Comparison of ENCODE assay signal across 16 mouse cellular contexts in the genomic region with DNA sequence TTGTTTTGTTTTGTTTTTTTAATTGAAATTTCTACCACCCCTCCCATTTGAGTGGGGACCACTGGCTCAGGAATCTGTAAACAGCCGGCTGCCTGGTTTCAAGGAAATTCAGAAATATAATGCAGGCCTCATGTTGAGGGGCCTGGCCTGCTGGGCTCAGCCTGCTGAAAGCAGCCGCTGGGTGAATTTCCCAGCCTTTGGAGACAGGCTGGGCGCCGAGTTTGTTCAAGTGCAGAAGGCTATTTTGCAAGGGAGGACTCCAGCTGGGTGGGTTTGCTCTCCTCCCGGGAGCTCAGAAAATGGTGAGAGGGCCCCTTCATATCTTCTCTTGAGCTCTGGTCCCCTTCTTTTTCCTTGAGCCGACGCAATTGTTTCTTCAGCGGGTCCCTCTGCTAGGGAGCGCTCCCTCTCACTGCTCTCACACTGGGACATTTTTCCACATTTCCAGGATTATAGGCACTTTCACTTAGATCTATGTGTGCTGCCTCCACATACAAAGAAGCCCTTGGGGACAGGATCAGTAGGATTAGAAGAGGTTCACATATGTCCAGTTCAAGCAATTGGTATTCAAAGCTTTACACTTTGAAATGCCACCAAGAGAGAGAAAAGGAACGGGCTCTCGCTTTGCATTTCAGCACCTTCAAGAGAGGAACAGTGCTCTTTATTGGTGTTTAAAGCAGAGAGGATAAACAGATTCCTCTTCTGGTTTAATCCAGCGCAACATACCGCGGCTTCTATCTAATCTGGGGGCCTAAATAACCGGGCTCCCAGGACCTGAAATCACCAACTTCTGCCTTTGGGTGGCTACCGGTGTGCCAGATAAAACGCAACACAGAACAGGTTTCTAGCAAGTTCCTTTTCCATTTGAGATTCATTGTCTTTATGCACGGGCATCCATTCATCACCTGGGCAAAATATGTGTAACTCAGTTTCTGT. TPM values are rescaled to one million over a fixed set of nuclear protein-coding genes. Genes with fewer than 3 reads are reported as not detected.
A peak's percentile ranks its signal among the peaks of the same experiment; 100 is the strongest.
DNase-seq lines count a peak whose midpoint lies in the region; ATAC-seq and TF ChIP-seq lines count a peak whose summit lies in the region.
"Had no signal": no experiment of that assay in that cellular context is flagged by ENCODE, and none has a peak within 500 bp of the region (broad histone marks: within the 10 kb centered on the region; RNA-seq: fewer than 3 reads in every experiment).

No protein-coding gene starts in this region.

- DNase-seq in neural tube, embryonic 10.5 days (ENCODE audit: extremely low spot score, low spot score): no peak
- no peak for DNase-seq in embryonic facial prominence, embryonic 14.5 days (ENCODE audit: low spot score)
- no peak for DNase-seq in ovary, postnatal 36 days (ENCODE audit: low spot score)
- no peak for DNase-seq in lung, adult 2 months
- DNase-seq: cerebellum, adult 9-10 months; heart, adult 2 months; heart, postnatal 36 days; kidney, adult 2 months had no signal

- H3K9ac ChIP-seq in neural tube, embryonic 13.5 days: no peak overlapping the region
- no peak overlapping the region for H3K9ac ChIP-seq in embryonic facial prominence, embryonic 14.5 days (ENCODE audit: low read depth, low read length)
- no peak overlapping the region for H3K9ac ChIP-seq in hindbrain, embryonic 15.5 days
- no peak overlapping the region for H3K9ac ChIP-seq in midbrain, embryonic 15.5 days
- H3K9ac ChIP-seq in kidney, embryonic 14.5 days (ENCODE audit: low read depth, low read length): no peak overlapping the region

- H3K9me3 ChIP-seq in neural tube, embryonic 13.5 days: no peaks in the 10 kb centered on the region
- H3K9me3 ChIP-seq in embryonic facial prominence, embryonic 14.5 days (ENCODE audit: control insufficient read depth, low read length): no peaks in the 10 kb centered on the region
- H3K9me3 ChIP-seq in hindbrain, embryonic 15.5 days: no peaks in the 10 kb centered on the region
- H3K9me3 ChIP-seq in midbrain, embryonic 15.5 days: no peaks in the 10 kb centered on the region
- no peaks in the 10 kb centered on the region for H3K9me3 ChIP-seq in kidney, embryonic 14.5 days (ENCODE audit: control insufficient read depth, low read length)
- H3K9me3 ChIP-seq: megakaryocyte, embryonic 14.5 days had no signal

- no peak for TF ChIP-seq POLR2A in lung, adult 2 months (IDR thresholded peaks at IDR 0.05; ENCODE audit: borderline replicate concordance, extremely low read depth, low read depth, low read length)

- H3K4me1 ChIP-seq in neural tube, embryonic 13.5 days (replicated peaks): peaks cover 6% of the 10 kb centered on the region; the same call in 1 of the 2 replicates
- no peaks in the 10 kb centered on the region for H3K4me1 ChIP-seq in embryonic facial prominence, embryonic 14.5 days (ENCODE audit: control insufficient read depth, insufficient read depth, low read length)
- H3K4me1 ChIP-seq in hindbrain, embryonic 15.5 days (replicated peaks): no peaks in the 10 kb centered on the region
- H3K4me1 ChIP-seq in midbrain, embryonic 15.5 days: peaks cover 10% of the 10 kb centered on the region
- no peaks in the 10 kb centered on the region for H3K4me1 ChIP-seq in kidney, embryonic 14.5 days (ENCODE audit: control insufficient read depth, insufficient read depth, low read length)
- no peaks in the 10 kb centered on the region for H3K4me1 ChIP-seq in lung, adult 2 months (ENCODE audit: control insufficient read depth, insufficient read depth, low read length)
- H3K4me1 ChIP-seq: megakaryocyte, embryonic 14.5 days had no signal

- TF ChIP-seq CTCF in lung, adult 2 months (IDR thresholded peaks at IDR 0.05; ENCODE audit: insufficient read depth, low read length): no peak

- ATAC-seq in neural tube, embryonic 13.5 days (ENCODE audit: low read depth): no peak
- ATAC-seq in embryonic facial prominence, embryonic 14.5 days (ENCODE audit: low read depth): no peak
- ATAC-seq in hindbrain, embryonic 15.5 days (ENCODE audit: low FRiP score, low read depth): no peak
- ATAC-seq in midbrain, embryonic 15.5 days (replicated peaks): peak; percentile 69; the same call in 1 of the 2 replicates
- ATAC-seq in kidney, embryonic 14.5 days (ENCODE audit: low FRiP score, low TSS enrichment): no peak

- WGBS in neural tube, embryonic 13.5 days: 13% methylated on average over 18 of the region's 18 CpGs
- WGBS in embryonic facial prominence, embryonic 14.5 days: 9% methylated on average over 18 of the region's 18 CpGs
- 12% methylated on average over 18 of the region's 18 CpGs for WGBS in hindbrain, embryonic 15.5 days
- 7% methylated on average over 18 of the region's 18 CpGs for WGBS in midbrain, embryonic 15.5 days
- 9% methylated on average over 18 of the region's 18 CpGs for WGBS in kidney, embryonic 14.5 days
- WGBS in lung, adult 2 months: 21% methylated on average over 18 of the region's 18 CpGs

- no peak overlapping the region for H3K27ac ChIP-seq in neural tube, embryonic 13.5 days (replicated peaks)
- H3K27ac ChIP-seq in embryonic facial prominence, embryonic 14.5 days (replicated peaks; ENCODE audit: low read depth, low read length): no peak overlapping the region
- H3K27ac ChIP-seq in hindbrain, embryonic 15.5 days (replicated peaks): no peak overlapping the region
- H3K27ac ChIP-seq in midbrain, embryonic 15.5 days: no peak overlapping the region
- no peak overlapping the region for H3K27ac ChIP-seq in kidney, embryonic 14.5 days (ENCODE audit: low read depth, low read length)
- H3K27ac ChIP-seq: heart, adult 2 months had no signal

- no peak overlapping the region for H3K4me3 ChIP-seq in neural tube, embryonic 13.5 days
- H3K4me3 ChIP-seq in embryonic facial prominence, embryonic 14.5 days (ENCODE audit: low read depth, low read length): no peak overlapping the region
- no peak overlapping the region for H3K4me3 ChIP-seq in hindbrain, embryonic 15.5 days
- H3K4me3 ChIP-seq in midbrain, embryonic 15.5 days: no peak overlapping the region
- no peak overlapping the region for H3K4me3 ChIP-seq in kidney, embryonic 14.5 days (ENCODE audit: low read length)
- H3K4me3 ChIP-seq in lung, adult 2 months (replicated peaks; ENCODE audit: extremely low read depth, low read depth, low read length): no peak overlapping the region
- H3K4me3 ChIP-seq: heart, adult 2 months; megakaryocyte, embryonic 14.5 days had no signal

- peaks cover 82% of the 10 kb centered on the region for H3K27me3 ChIP-seq in neural tube, embryonic 13.5 days
- peaks cover 28% of the 10 kb centered on the region for H3K27me3 ChIP-seq in embryonic facial prominence, embryonic 14.5 days (replicated peaks; ENCODE audit: control insufficient read depth, insufficient read depth, low read length)
- peaks cover 25% of the 10 kb centered on the region for H3K27me3 ChIP-seq in hindbrain, embryonic 15.5 days
- peaks cover 28% of the 10 kb centered on the region for H3K27me3 ChIP-seq in midbrain, embryonic 15.5 days (replicated peaks)
- peaks cover 13% of the 10 kb centered on the region for H3K27me3 ChIP-seq in kidney, embryonic 14.5 days (ENCODE audit: control insufficient read depth, insufficient read depth, low read length)

- H3K4me2 ChIP-seq in neural tube, embryonic 13.5 days: 0 out of 2 replicates have a peak overlapping the region, but pooled peaks have one; percentile 18
- 0 out of 2 replicates have a peak overlapping the region, but pooled peaks have one; percentile 0 for H3K4me2 ChIP-seq in embryonic facial prominence, embryonic 14.5 days (ENCODE audit: low read depth, low read length)
- 0 out of 2 replicates have a peak overlapping the region, but pooled peaks have one; percentile 1 for H3K4me2 ChIP-seq in hindbrain, embryonic 15.5 days
- 0 out of 2 replicates have a peak overlapping the region, but pooled peaks have one; percentile 6 for H3K4me2 ChIP-seq in midbrain, embryonic 15.5 days
- H3K4me2 ChIP-seq in kidney, embryonic 14.5 days (replicated peaks; ENCODE audit: low read depth, low read length): no peak overlapping the region

- H3K36me3 ChIP-seq in neural tube, embryonic 13.5 days: no peaks in the 10 kb centered on the region
- no peaks in the 10 kb centered on the region for H3K36me3 ChIP-seq in embryonic facial prominence, embryonic 14.5 days (ENCODE audit: control insufficient read depth, insufficient read depth, low read length)
- H3K36me3 ChIP-seq in hindbrain, embryonic 15.5 days: no peaks in the 10 kb centered on the region
- no peaks in the 10 kb centered on the region for H3K36me3 ChIP-seq in midbrain, embryonic 15.5 days (replicated peaks)
- H3K36me3 ChIP-seq in kidney, embryonic 14.5 days (ENCODE audit: control insufficient read depth, insufficient read depth, low read length): no peaks in the 10 kb centered on the region

RNA-seq across cellular contexts. Expression of a gene that starts 17.4 kb away (rescaled TPM):
- 21.5 and 26.3 TPM in 2 replicates for polyA plus RNA-seq in neural tube, embryonic 13.5 days (2015; fragmentation: Nextera tagmentation; extraction: Ambion mirVana)
- 0.13 TPM in 1 of 2 replicates, not detected in the other for polyA plus RNA-seq in embryonic facial prominence, embryonic 14.5 days (2014; fragmentation: Nextera tagmentation; extraction: Ambion mirVana)
- polyA plus RNA-seq in hindbrain, embryonic 15.5 days (2015; fragmentation: Nextera tagmentation; extraction: Ambion mirVana): 11.3 and 11.6 TPM in 2 replicates
- polyA plus RNA-seq in midbrain, embryonic 15.5 days (2015; fragmentation: Nextera tagmentation; extraction: Ambion mirVana): 1.6 and 2.7 TPM in 2 replicates
- polyA plus RNA-seq in kidney, embryonic 14.5 days (2014; fragmentation: Nextera tagmentation; extraction: Ambion mirVana): not detected in 2 replicates
- 0.32 and 0.49 TPM in 2 replicates for polyA plus RNA-seq in lung, adult 2 months (2012; rRNA removed)
- polyA plus RNA-seq: heart, adult 2 months; kidney, adult 2 months; large intestine, adult 2 months; liver, adult 2 months; lung, embryonic 16.5 days had no signal
